Mouse (Mus musculus): Measurements from ENCODE around the gene Clps.

The Clps gene

GRCm38 (mm10) chr17:28567541-28567940 lies 7.0 kb upstream of the Clps start:
- no peak for TF ChIP-seq GATA4 (IDR thresholded peaks at IDR 0.05; ENCODE audit: insufficient replicate concordance, low read length)

- no peak for TF ChIP-seq GATA4 (IDR thresholded peaks at IDR 0.05; ENCODE audit: insufficient replicate concordance, low read length)
Measured at GRCm38 (mm10) chr17:28565181-28565580, 4.6 kb upstream of the Clps start.

DNA sequence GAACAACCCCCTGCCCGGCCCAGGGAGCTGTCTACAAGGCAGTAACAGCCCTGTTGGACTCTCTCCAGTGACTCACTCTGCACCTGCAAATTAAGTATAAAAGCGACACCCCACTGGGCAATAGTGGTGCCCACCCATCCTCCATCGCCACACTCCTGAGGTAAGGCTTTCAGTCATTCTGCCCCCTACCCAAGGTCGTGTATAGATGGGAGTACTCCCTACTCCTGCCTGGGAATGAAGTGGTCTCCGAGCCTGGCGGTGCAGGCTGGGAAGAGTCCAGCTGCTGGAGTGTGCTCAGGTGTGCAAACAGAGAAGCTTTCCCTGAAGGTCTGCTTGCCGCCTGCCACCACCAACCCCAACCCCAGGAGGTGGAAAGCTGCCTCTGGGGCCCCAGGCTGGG lies 1.0 kb upstream of the Clps start:
- no peak for TF ChIP-seq GATA4 (IDR thresholded peaks at IDR 0.05; ENCODE audit: insufficient replicate concordance, low read length)

GRCm38 (mm10) chr17:28557772-28558171 lies 2.8 kb downstream of the Clps start:
- no peak for TF ChIP-seq GATA4 (IDR thresholded peaks at IDR 0.05; ENCODE audit: insufficient replicate concordance, low read length)

DNA sequence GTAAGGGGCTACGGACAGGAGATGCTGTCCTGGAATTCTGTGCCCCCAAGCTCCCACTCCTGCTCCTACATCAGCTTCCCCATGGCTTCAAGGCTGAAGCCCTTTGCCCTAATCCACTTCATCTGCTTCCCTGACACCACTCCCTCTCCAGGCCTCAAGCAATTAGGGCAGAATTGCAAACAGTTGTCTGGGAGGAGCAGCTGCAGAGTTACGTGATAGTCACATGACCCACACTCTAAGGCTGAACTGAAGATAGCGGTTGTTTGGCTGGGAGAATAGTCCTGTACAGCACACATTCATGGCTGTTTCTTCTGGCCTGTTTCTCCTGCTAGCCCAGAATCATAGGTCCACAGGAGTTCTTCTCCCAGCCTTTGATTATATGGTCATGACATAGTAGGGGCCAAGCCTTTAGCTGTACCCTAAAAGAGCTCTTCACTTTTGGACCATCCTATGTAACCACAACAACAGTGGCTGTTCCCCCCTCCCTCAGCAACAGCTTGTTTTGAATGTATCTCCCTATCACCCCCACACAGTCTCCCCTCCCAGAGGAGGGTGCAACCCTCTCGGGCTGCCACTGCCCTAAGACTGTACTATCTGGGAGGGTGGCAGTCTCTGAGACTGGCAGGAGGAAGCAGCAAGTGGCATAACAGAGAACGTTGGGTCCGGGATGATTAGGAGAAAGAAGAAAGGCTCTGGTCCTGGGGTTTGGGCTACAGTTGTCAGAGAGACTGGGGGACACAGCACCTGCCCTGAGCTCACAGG lies 3.8 kb downstream of the Clps start:
- no peak for TF ChIP-seq GATA4 (IDR thresholded peaks at IDR 0.05; ENCODE audit: insufficient replicate concordance, low read length)

- TF ChIP-seq GATA4 (IDR thresholded peaks at IDR 0.05; ENCODE audit: insufficient replicate concordance, low read length) = no peak
Measured at GRCm38 (mm10) chr17:28553040-28553793, 7.3 kb downstream of the Clps start.

DNA sequence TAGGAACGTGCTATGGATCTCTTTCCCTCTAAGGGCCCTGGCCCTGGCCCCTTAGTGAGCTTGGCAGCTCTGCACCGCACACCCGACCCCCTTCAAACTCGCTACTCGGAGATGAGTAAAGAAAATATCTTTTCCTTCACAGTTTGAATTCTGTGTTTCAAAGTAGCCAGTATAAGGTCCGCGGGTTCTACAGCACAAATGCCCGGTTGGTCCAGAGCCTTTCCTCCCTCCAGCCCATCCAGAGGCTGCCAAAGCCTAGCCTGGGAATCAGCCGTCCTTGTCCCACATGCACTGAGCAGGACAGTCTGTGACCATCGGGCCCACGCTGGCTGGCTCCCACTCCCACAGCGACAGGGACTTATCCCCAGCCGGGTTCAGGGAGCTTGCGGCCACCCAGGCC lies 11.5 kb downstream of the Clps start, which contains the start of gene Clpsl2:
Clpsl2 (plus strand) TSS at position 301 of the 400 bp plus-strand sequence.
- no peak for TF ChIP-seq GATA4 (IDR thresholded peaks at IDR 0.05; ENCODE audit: insufficient replicate concordance, low read length)

GRCm38 (mm10) chr17:28548550-28548949 lies 12.0 kb downstream of the Clps start:
- no peak for TF ChIP-seq GATA4 (IDR thresholded peaks at IDR 0.05; ENCODE audit: insufficient replicate concordance, low read length)

DNA sequence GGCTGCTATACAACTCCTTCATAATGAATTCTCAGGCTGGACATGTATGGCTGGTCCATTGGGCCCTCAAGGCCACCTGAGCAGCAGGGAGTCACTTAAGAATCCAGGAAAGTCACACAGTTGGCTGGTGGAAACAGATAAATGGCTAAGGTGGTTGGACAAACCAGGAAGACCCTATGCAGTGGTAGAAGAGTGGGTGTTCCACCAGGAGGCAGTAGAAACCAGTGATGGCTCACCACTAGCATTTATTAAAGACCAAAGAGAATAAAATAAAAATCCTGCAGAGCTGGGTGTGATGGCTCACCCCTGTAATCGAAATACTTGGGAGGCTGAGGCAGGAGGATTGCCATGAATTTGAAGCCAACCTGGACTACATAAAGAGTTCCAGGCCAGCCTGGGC lies 13.6 kb downstream of the Clps start:
- no peak for TF ChIP-seq GATA4 (IDR thresholded peaks at IDR 0.05; ENCODE audit: insufficient replicate concordance, low read length)

GRCm38 (mm10) chr17:28537881-28538280 lies 22.7 kb downstream of the Clps start:
- no peak for TF ChIP-seq GATA4 (IDR thresholded peaks at IDR 0.05; ENCODE audit: insufficient replicate concordance, low read length)

DNA sequence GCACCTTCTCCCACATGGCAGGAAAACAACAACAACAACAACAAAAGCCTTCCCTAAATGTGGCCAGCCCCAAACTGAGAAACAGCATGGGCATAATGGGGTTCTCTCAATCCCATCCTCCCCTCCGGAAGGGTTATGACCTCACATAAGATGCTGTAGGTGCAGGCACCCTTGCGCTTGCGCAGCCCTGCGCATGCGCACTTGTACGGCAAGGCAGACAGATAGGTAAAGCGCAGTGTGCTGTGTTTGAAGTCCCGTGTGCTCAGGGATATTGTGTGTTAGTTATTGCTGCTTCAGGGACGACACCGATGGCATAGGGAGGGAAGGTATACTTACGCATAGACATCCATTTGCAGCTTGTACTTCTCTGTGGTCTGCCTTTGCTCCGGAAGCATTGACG lies 27.2 kb downstream of the Clps start:
- TF ChIP-seq GATA4 (IDR thresholded peaks at IDR 0.05; ENCODE audit: insufficient replicate concordance, low read length) = no peak

DNA sequence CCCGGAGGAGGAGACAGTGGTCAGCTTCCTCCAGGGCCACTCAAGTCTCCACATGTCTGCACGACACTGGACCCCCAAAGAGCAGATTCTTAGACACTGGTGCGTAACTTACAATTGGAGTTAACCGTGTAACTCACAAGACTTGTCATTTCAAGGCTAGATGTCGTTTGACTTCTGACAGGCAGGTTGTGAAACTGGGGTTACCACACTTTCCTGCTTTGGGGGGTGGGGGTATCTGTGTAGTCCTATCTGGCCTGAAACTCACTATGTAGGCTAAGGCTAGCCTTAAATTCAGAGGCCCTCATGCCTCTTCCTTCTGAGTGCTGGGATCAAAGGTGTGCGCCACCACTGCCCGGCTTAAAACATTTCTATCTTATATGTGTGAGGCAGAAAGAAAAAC lies 28.0 kb downstream of the Clps start:
- TF ChIP-seq GATA4 (IDR thresholded peaks at IDR 0.05; ENCODE audit: insufficient replicate concordance, low read length) = no peak

DNA sequence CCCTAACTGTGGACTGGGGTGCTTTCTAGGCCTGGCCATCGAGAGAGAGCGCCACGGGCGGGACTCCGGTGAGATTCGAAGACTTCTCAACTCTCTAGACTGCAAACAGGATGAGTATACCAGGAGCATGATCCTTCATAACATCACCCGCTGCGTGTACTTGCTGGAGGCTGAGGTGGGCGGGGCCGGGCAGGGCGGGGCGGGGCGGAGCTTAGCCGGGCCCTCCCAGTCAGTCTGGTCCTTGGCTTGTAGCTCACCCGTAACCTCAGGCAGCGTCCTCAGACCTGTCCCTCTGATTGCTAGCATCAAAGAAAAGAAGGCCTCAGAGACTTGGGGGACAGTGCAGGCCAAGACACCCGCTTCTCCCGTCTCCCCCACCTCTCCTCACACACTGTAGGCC lies 28.6 kb downstream of the Clps start:
- no peak for TF ChIP-seq GATA4 (IDR thresholded peaks at IDR 0.05; ENCODE audit: insufficient replicate concordance, low read length)

DNA sequence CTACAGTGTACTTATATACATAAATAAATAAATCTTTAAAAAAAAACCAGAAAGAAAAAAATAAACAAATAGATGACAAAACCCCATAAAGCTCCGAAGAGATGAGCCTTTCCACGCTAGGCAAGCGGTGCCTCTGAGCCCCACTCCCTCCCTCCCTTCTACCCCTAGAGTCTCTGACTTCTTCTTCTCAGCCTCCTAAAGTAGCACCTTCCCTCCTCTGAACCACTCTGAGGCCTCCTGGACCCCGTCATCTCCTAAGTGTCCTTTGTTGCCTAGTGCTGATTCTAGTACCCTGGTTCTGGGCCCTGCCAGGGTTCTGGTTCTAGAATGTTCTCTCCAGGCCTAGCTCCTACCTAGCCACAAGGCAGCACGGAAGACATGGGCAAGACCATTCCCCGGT lies 30.1 kb downstream of the Clps start, which contains the start of gene Armc12:
Armc12 (plus strand) TSS at position 301 of the 400 bp plus-strand sequence.
- TF ChIP-seq GATA4 (IDR thresholded peaks at IDR 0.05; ENCODE audit: insufficient replicate concordance, low read length) = no peak

DNA sequence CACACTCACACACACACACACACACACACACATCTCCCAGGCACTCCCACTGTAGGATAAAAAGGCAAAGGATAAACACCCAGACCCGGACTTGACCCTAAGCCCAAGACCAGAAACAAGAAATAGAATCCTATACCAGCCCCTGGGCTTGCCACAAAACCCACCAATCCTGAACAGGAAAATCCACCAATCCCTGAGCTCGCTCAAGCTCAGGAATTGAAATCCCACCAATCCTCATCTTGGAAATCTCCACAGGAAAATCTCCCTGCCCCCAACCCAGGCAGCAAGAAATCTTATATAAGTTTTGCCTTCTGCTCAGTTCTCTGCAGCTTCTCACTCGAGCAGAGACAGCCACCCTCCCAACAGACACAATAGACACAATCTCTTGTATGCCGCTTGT lies 31.4 kb downstream of the Clps start:
- no peak for TF ChIP-seq GATA4 (IDR thresholded peaks at IDR 0.05; ENCODE audit: insufficient replicate concordance, low read length)

- TF ChIP-seq GATA4 (IDR thresholded peaks at IDR 0.05; ENCODE audit: insufficient replicate concordance, low read length) = no peak
Measured at GRCm38 (mm10) chr17:28528043-28528351, 32.6 kb downstream of the Clps start.

Measured in liver, adult (tissue).